18 mouse cellular contexts compared by ENCODE assay signal in genomic region chr8:11150268-11150667, GRCm38 (mm10).
"Had no signal": no experiment of that assay in that cellular context is flagged by ENCODE, and none has a peak within 500 bp of the region (broad histone marks: within the 10 kb centered on the region; RNA-seq: fewer than 3 reads in every experiment).

No protein-coding gene starts in this region.

- DNase-seq: kidney, postnatal 14 days; kidney, postnatal 4 days; liver; lung, adult 2 months; lung, postnatal 14 days; lung, postnatal 4 days; midbrain, embryonic 14.5 days; right cerebral cortex, postnatal 14 days; right cerebral cortex, postnatal 4 days; thymus, adult 2 months; thymus, postnatal 14 days; thymus, postnatal 4 days had no signal

- H3K4me2 ChIP-seq: limb, embryonic 13.5 days; liver, embryonic 12.5 days; liver, embryonic 15.5 days; midbrain, embryonic 11.5 days had no signal

- H3K27me3 ChIP-seq: limb, embryonic 13.5 days; liver, embryonic 15.5 days had no signal

- H3K36me3 ChIP-seq: limb, embryonic 10.5 days; limb, embryonic 13.5 days; liver, embryonic 12.5 days; liver, embryonic 15.5 days had no signal

- H3K4me1 ChIP-seq: limb, embryonic 10.5 days; limb, embryonic 13.5 days; liver, embryonic 12.5 days; liver, embryonic 15.5 days had no signal

- H3K9me3 ChIP-seq: limb, embryonic 10.5 days; limb, embryonic 13.5 days; liver, embryonic 12.5 days; liver, embryonic 15.5 days had no signal

- ATAC-seq: liver, embryonic 12.5 days had no signal

- H3K4me3 ChIP-seq: limb, embryonic 10.5 days; limb, embryonic 13.5 days; liver, embryonic 12.5 days; liver, embryonic 15.5 days had no signal

- H3K9ac ChIP-seq: limb, embryonic 13.5 days; liver, embryonic 12.5 days; liver, embryonic 15.5 days had no signal

- H3K27ac ChIP-seq: limb, embryonic 10.5 days; limb, embryonic 13.5 days; liver, embryonic 12.5 days; liver, embryonic 15.5 days; stomach, postnatal 0 days had no signal
